Mouse (Mus musculus): Measurements from ENCODE around the gene Hspb1. TPM values are rescaled to one million over a fixed set of nuclear protein-coding genes. Genes with fewer than 3 reads are reported as not detected.

Gene Hspb1
- total RNA-seq, 2 experiments from 2014 or later: 357 to 451 TPM

Other genes with a start within 250 kb of the Hspb1 start
- 10 to 100 TPM; 23.2 to 26.6 TPM for gene Por, start 217.9 kb upstream of the Hspb1 start, total RNA-seq (2021)
- gene Tmem120a, start 143.5 kb upstream of the Hspb1 start, total RNA-seq (2021): 1 to 10 TPM; 6.1 to 7.5 TPM
- gene Styxl1, start 109.5 kb upstream of the Hspb1 start, total RNA-seq (2021): not detected
- gene Mdh2, start 109.4 kb upstream of the Hspb1 start, total RNA-seq (2021): 100 to 1,000 TPM; 812 to 961 TPM
- gene Srrm3, start 81.0 kb upstream of the Hspb1 start, total RNA-seq (2021): under 1 TPM; 0.09 to 0.11 TPM
- 100 to 1,000 TPM; 302 to 322 TPM for gene Ywhag, start 46.7 kb downstream of the Hspb1 start, total RNA-seq (2021)
- 1 to 10 TPM in 1 of 2 experiments, under 1 TPM in 1; 0.78 to 1.1 TPM for gene Ssc4d, start 86.6 kb downstream of the Hspb1 start, total RNA-seq (2021)
- gene Zp3, start 92.2 kb downstream of the Hspb1 start, total RNA-seq (2021): not detected
- 1 to 10 TPM; 7.7 to 9.2 TPM for gene Dtx2, start 106.9 kb downstream of the Hspb1 start, total RNA-seq (2021)
- under 1 TPM in 1 of 2 experiments, not detected in 1; 0.14 TPM for gene Upk3b, start 150.6 kb downstream of the Hspb1 start, total RNA-seq (2021)
- gene Upk3bl, start 166.6 kb downstream of the Hspb1 start, total RNA-seq (2021): not detected
- gene Rasa4, start 196.0 kb downstream of the Hspb1 start, total RNA-seq (2021): 10 to 100 TPM; 12.9 to 20.5 TPM
- 10 to 100 TPM; 71.2 to 75.6 TPM for gene Polr2j, start 228.7 kb downstream of the Hspb1 start, total RNA-seq (2021)
- 1 to 10 TPM; 4.9 to 7.4 TPM for gene Lrwd1, start 248.2 kb downstream of the Hspb1 start, total RNA-seq (2021)
- 1 to 10 TPM; 5.0 to 6.2 TPM for gene Alkbh4, start 248.2 kb downstream of the Hspb1 start, total RNA-seq (2021)